In the genomic region with DNA sequence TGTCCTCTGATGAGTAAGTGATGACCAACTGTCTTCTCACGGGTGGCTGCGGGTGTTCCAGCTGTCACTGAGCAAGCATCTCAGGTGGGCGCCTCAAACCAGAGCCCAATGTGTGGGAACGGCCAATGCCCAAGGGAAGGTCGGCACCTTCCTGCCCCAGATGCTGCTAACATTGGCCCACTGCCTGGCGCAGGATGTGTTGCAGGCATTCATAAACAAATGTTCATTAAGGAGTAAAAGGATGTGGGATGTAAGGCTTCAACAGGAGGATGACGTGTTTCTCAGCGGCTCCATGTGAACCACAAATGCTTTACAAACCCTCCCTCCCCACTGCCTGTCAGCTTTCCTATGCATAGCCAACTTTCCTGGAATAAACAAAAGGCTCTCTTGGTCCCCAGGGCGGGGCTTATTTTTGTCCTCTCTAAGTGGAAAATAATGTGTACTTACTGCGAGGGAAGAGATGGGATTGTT, we compare ENCODE assay signal across 8 mouse cellular contexts. TPM values are rescaled to one million over a fixed set of nuclear protein-coding genes. Genes with fewer than 3 reads are reported as not detected.
DNase-seq lines count a peak whose midpoint lies in the region; ATAC-seq and TF ChIP-seq lines count a peak whose summit lies in the region.

No protein-coding gene starts in this region.

- no peak overlapping the region for H3K4me3 ChIP-seq in lung, adult 2 months (replicated peaks; ENCODE audit: extremely low read depth, low read depth, low read length)
- H3K4me3 ChIP-seq in forebrain, embryonic 12.5 days (replicated peaks): no peak overlapping the region
- H3K4me3 ChIP-seq in hindbrain, embryonic 16.5 days (ENCODE audit: low read length): no peak overlapping the region
- peak overlapping the region; percentile 27 for H3K4me3 ChIP-seq in stomach, embryonic 15.5 days (replicated peaks)

- no peak for ATAC-seq in forebrain, embryonic 12.5 days (ENCODE audit: low FRiP score)
- no peak for ATAC-seq in hindbrain, embryonic 16.5 days
- ATAC-seq in stomach, embryonic 15.5 days (ENCODE audit: insufficient read depth, low FRiP score, low read depth): no peak

- peaks cover 13% of the 10 kb centered on the region; the same call in 1 of the 2 replicates for H3K27me3 ChIP-seq in forebrain, embryonic 12.5 days
- H3K27me3 ChIP-seq in hindbrain, embryonic 16.5 days (replicated peaks; ENCODE audit: control insufficient read depth, insufficient read depth, low read length): no peaks in the 10 kb centered on the region
- no peaks in the 10 kb centered on the region for H3K27me3 ChIP-seq in stomach, embryonic 15.5 days (replicated peaks)

- H3K27ac ChIP-seq in forebrain, embryonic 12.5 days: 0 out of 2 replicates have a peak overlapping the region, but pooled peaks have one; percentile 25
- no peak overlapping the region for H3K27ac ChIP-seq in hindbrain, embryonic 16.5 days (ENCODE audit: low read depth, low read length)
- H3K27ac ChIP-seq in stomach, embryonic 15.5 days: peak overlapping the region; percentile 27

- peak overlapping the region; percentile 38 for H3K4me2 ChIP-seq in forebrain, embryonic 12.5 days
- peak overlapping the region; percentile 41 for H3K4me2 ChIP-seq in hindbrain, embryonic 16.5 days (ENCODE audit: low read length)
- peak overlapping the region; percentile 50 for H3K4me2 ChIP-seq in stomach, embryonic 15.5 days

- WGBS in lung, adult 2 months: 31% methylated on average over 10 of the region's 10 CpGs
- 68% methylated on average over 10 of the region's 10 CpGs for WGBS in forebrain, embryonic 12.5 days
- 59% methylated on average over 10 of the region's 10 CpGs for WGBS in hindbrain, embryonic 16.5 days
- 45% methylated on average over 10 of the region's 10 CpGs for WGBS in stomach, embryonic 15.5 days

- TF ChIP-seq CTCF in lung, adult 2 months (IDR thresholded peaks at IDR 0.05; ENCODE audit: insufficient read depth, low read length): no peak

- peak; percentile 75 for DNase-seq in lung, postnatal 10 days
- no peak for DNase-seq in lung, adult 2 months
- DNase-seq in embryo, embryonic 10 days (ENCODE audit: low spot score): no peak
- no peak for DNase-seq in urinary bladder, postnatal 4 days (ENCODE audit: low spot score in 2 of 2)
- DNase-seq in urinary bladder, postnatal 36 days (ENCODE audit: low spot score in 2 of 2): no peak

- no peak overlapping the region for H3K9ac ChIP-seq in forebrain, embryonic 12.5 days
- peak overlapping the region; percentile 18; the same call in 1 of the 2 replicates for H3K9ac ChIP-seq in hindbrain, embryonic 16.5 days (ENCODE audit: low read depth, low read length)
- no peak overlapping the region for H3K9ac ChIP-seq in stomach, embryonic 15.5 days

- TF ChIP-seq POLR2A in lung, adult 2 months (IDR thresholded peaks at IDR 0.05; ENCODE audit: borderline replicate concordance, extremely low read depth, low read depth, low read length): no peak

- H3K4me1 ChIP-seq in lung, adult 2 months (ENCODE audit: control insufficient read depth, insufficient read depth, low read length): peaks cover 4% of the 10 kb centered on the region; the same call in 1 of the 2 replicates
- peaks cover 47% of the 10 kb centered on the region for H3K4me1 ChIP-seq in forebrain, embryonic 12.5 days
- H3K4me1 ChIP-seq in hindbrain, embryonic 16.5 days (ENCODE audit: control insufficient read depth, insufficient read depth, low read depth, low read length): peaks cover 31% of the 10 kb centered on the region
- H3K4me1 ChIP-seq in stomach, embryonic 15.5 days: peaks cover 45% of the 10 kb centered on the region

- H3K36me3 ChIP-seq in forebrain, embryonic 12.5 days (replicated peaks): no peaks in the 10 kb centered on the region
- H3K36me3 ChIP-seq in hindbrain, embryonic 16.5 days (ENCODE audit: control insufficient read depth, insufficient read depth, low read length): no peaks in the 10 kb centered on the region
- no peaks in the 10 kb centered on the region for H3K36me3 ChIP-seq in stomach, embryonic 15.5 days

- H3K9me3 ChIP-seq in forebrain, embryonic 12.5 days: no peaks in the 10 kb centered on the region
- no peaks in the 10 kb centered on the region for H3K9me3 ChIP-seq in hindbrain, embryonic 16.5 days (ENCODE audit: control insufficient read depth, low read length)
- no peaks in the 10 kb centered on the region for H3K9me3 ChIP-seq in stomach, embryonic 15.5 days

RNA-seq across cellular contexts. Expression of a gene that starts 5.4 kb away (rescaled TPM):
- polyA plus RNA-seq in lung, adult 2 months (2012; rRNA removed): 17.9 and 21.8 TPM in 2 replicates
- polyA plus RNA-seq in forebrain, embryonic 12.5 days (2016; fragmentation: Nextera tagmentation; extraction: Ambion mirVana): 1.8 and 2.9 TPM in 2 replicates
- 4.4 and 7.0 TPM in 2 replicates for polyA plus RNA-seq in hindbrain, embryonic 16.5 days (2015; fragmentation: Nextera tagmentation; extraction: Ambion mirVana)
- 6.8 and 8.3 TPM in 2 replicates for polyA plus RNA-seq in stomach, embryonic 15.5 days (2015; fragmentation: Nextera tagmentation; extraction: Ambion mirVana)

RNA-seq across cellular contexts. Expression of a gene that starts 14.5 kb away (rescaled TPM):
- 55.9 and 61.9 TPM in 2 replicates for polyA plus RNA-seq in lung, adult 2 months (2012; rRNA removed)
- polyA plus RNA-seq in forebrain, embryonic 12.5 days (2016; fragmentation: Nextera tagmentation; extraction: Ambion mirVana): 25.4 and 27.0 TPM in 2 replicates
- polyA plus RNA-seq in hindbrain, embryonic 16.5 days (2015; fragmentation: Nextera tagmentation; extraction: Ambion mirVana): 25.7 and 29.1 TPM in 2 replicates
- polyA plus RNA-seq in stomach, embryonic 15.5 days (2015; fragmentation: Nextera tagmentation; extraction: Ambion mirVana): 30.7 and 32.1 TPM in 2 replicates

RNA-seq across cellular contexts. Expression of a gene that starts 31.5 kb away (rescaled TPM):
- 259 and 311 TPM in 2 replicates for polyA plus RNA-seq in lung, adult 2 months (2012; rRNA removed)
- polyA plus RNA-seq in forebrain, embryonic 12.5 days (2016; fragmentation: Nextera tagmentation; extraction: Ambion mirVana): 1.2 TPM in 2 replicates
- polyA plus RNA-seq in hindbrain, embryonic 16.5 days (2015; fragmentation: Nextera tagmentation; extraction: Ambion mirVana): 7.1 and 8.1 TPM in 2 replicates
- polyA plus RNA-seq in stomach, embryonic 15.5 days (2015; fragmentation: Nextera tagmentation; extraction: Ambion mirVana): 67.4 and 81.5 TPM in 2 replicates

RNA-seq across cellular contexts. Expression of a gene that starts 43.2 kb away (rescaled TPM):
- polyA plus RNA-seq in lung, adult 2 months (2012; rRNA removed): 12.9 and 17.0 TPM in 2 replicates
- 6.2 and 9.0 TPM in 2 replicates for polyA plus RNA-seq in forebrain, embryonic 12.5 days (2016; fragmentation: Nextera tagmentation; extraction: Ambion mirVana)
- polyA plus RNA-seq in hindbrain, embryonic 16.5 days (2015; fragmentation: Nextera tagmentation; extraction: Ambion mirVana): 6.5 and 8.7 TPM in 2 replicates
- 10.1 and 11.5 TPM in 2 replicates for polyA plus RNA-seq in stomach, embryonic 15.5 days (2015; fragmentation: Nextera tagmentation; extraction: Ambion mirVana)
